Mouse (Mus musculus): ENCODE results near the gene Rfng.

- TF ChIP-seq GATA1 (IDR thresholded peaks at IDR 0.05; ENCODE audit: low read length): no peak
- TF ChIP-seq TAL1 (IDR thresholded peaks at IDR 0.05; ENCODE audit: low read length): no peak
These were observed 51.9 kb downstream of the Rfng start, which contains the start of gene Cbr2 for GRCm38 (mm10) chr11:120731858-120732680.
